Mouse (Mus musculus): ENCODE data around the gene Rgl2.

The Rgl2 gene

GRCm38 (mm10) chr17:33921361-33921760 is 8.0 kb upstream of the Rgl2 start:
- in situ Hi-C loops (cut with MseI, MboI) = no loop called here

- in situ Hi-C loops (cut with MseI, MboI) = no loop called here
Measured at GRCm38 (mm10) chr17:33924577-33925283, 4.6 kb upstream of the Rgl2 start.

GRCm38 (mm10) chr17:33925406-33926116 is 3.8 kb upstream of the Rgl2 start:
- in situ Hi-C loops (cut with MseI, MboI) = no loop called here

GRCm38 (mm10) chr17:33926207-33926932 is 3.0 kb upstream of the Rgl2 start:
- in situ Hi-C loops (cut with MseI, MboI) = no loop called here

DNA sequence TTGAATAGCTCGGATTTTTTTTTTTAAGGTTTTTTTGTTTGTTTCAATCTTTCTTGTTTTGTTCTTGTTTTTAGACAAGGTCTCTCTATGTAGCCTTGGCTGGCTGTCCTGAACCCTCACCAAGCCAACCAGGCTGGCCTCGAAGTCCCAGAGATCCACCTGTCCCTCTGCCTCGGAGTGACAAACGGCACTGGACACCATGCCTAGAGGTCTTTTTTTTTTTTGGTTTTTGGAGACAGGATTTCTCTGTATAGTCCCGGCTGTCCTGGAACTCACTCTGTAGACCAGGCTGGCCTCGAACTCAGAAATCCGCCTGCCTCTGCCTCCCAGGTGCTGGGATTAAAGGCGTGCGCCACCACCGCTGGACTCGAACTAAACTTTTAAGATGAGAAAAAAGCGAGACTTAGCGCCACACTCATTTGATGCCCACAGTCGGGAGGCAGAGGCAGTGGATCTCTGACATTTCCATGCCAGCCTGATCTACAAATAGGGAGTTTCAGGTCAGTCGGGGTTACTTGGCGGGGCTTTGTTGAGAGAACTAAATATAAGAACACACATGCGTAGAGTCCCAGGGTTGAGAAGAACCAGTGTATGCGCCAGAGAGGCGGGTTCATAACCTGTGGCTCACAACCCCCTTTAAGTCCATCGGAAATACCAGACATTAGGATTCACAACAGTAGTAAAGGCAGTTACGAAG is 944 bp upstream of the Rgl2 start:
- in situ Hi-C loops (cut with MseI, MboI) = no loop called here

DNA sequence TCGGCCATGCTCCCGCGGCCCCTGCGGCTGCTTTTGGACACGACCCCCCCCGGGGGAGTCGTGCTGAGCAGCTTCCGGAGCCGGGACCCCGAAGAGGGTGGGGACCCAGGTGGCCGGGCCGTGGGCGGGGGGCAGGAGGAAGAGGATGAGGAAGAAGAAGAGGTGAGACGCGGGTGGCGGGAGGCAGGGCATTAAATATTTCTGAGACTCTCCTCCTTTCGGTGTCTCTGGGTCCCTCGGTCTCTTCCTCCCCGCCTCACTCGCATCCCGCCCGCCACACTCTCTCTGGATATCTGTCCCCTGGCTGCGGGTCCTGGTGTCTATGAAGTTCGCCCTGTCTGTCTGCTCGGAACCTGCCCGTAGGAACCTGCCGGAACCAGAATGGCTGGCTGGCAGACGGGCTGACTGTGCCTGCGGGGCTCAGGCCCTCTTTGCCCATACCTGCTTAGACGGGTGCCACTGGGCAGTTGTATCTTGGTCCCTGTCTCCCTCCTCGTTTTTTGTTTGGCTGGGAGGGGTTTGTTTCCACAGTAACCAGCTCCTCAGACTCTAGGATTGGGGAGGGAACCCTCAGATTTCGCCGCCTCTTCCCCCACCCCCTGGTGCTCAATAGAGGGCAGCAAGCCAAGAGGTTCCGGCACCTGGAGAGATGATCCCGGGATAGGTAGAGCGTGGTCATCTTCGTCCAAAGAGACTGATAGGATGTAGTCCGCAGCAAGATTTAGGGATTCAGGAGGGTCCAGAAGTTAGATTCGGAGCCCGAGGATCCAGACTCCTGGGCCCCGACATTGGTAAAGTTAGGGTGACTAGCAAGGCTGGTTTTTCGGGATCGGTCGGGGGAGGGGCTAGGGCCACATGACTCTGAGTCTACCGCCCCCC is 1.2 kb downstream of the Rgl2 start:
- in situ Hi-C loops (cut with MseI, MboI) = no loop called here

DNA sequence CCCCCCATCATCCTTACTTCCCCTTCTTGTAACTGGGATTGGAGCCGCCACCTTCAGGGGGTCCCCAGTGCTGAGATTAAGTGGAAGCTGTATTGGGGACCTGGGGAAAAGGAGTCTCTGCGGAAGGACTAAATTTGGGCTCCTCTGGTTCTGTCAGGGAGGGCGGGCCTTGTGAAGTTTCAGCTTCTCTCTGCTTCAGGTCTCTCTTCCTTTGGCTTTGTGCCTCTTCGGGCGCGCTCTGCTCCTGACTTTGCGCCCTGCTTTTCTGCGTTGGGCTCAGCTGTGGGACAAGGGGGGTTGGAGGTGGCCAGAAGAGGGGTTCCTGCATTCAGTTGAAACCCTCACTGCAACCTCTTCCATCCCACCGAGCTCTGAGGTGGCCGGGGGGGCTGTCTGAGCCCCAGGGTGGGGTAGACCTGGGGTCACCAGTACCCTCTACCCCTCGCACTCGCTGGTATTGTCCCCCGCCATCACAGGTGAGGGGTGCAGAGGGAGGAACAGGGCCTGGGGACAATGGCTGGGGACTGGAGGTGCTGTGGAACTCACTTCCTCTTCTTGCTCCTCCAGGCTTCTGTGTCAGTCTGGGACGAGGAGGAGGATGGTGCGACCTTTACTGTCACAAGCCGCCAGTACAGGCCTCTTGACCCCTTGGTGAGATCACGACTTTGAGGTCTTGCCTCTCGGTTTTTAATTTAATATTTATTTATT is 2.0 kb downstream of the Rgl2 start:
- in situ Hi-C loops (cut with MseI, MboI) = no loop called here

DNA sequence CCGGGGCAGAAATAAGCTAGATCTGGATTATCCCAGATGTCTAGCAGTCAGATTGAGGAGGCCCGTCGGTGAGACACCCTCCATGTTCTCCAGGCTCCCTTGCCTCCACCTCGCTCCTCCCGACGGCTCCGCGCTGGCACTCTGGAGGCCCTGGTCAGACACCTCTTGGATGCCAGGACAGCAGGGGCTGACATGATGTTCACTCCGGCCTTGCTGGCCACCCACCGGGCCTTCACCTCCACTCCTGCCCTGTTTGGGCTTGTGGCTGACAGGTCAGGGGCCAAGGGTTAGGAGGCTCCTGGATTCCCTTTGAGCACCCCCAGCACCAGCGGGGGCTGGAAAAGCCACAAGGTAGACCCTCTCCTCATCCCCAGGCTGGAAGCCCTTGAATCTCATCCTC is 2.6 kb downstream of the Rgl2 start:
- in situ Hi-C loops (cut with MseI, MboI) = no loop called here

- in situ Hi-C loops (cut with MseI, MboI) = no loop called here
Measured at GRCm38 (mm10) chr17:33932448-33932847, 3.1 kb downstream of the Rgl2 start.

- in situ Hi-C loops (cut with MseI, MboI) = no loop called here
Measured at GRCm38 (mm10) chr17:33932970-33933369, 3.6 kb downstream of the Rgl2 start.

DNA sequence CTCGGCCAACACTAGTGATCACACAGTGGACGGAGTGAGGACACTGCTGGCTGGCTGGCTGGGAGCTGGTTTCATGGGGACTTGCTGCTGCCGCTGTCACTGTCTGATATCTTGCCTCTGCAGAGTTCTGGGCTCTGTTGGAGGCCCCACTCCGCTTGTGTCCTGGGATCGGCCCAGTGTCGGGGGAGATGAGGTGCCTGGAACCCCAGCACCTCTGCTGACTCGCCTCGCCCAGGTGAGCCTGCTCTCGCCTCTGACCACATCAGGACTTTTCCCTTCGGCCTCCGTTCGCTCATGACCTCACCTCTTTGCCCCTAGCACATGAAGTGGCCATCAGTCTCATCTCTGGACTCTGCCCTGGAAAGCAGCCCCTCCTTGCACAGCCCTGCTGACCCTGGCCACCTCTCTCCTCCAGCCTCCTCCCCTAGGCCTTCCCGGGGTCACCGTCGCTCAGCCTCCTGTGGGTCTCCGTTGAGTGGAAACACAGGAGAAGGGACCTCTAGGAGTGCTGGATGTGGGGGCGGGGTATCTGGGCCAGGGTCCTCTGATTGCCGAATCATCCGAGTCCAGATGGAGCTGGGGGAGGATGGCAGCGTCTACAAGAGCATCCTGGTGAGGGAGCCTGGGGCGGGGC is 6.2 kb downstream of the Rgl2 start:
- in situ Hi-C loops (cut with MseI, MboI) = no loop called here

GRCm38 (mm10) chr17:33936993-33937392 is 7.7 kb downstream of the Rgl2 start:
- in situ Hi-C loops (cut with MseI, MboI) = no loop called here

DNA sequence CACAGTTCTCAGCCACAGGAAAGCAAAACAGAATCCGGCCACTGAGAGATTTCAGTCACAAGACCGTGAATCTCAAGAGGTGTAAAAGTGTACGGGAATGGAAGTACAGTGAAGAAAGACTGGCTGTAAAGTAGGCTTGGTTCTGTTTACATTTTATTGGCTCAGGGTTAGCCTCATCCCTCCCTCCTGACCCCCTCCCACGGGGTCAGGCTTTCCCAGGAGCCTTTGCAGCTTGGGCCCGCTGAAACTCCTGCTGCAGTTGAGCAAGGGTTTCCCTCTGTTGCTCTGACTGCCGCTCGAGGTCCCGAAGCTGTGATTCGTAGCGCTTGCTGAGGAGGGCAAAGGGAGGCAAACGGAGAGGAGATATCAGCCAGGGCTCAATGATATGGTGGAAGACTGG is 9.4 kb downstream of the Rgl2 start:
- in situ Hi-C loops (cut with MseI, MboI) = no loop called here

DNA sequence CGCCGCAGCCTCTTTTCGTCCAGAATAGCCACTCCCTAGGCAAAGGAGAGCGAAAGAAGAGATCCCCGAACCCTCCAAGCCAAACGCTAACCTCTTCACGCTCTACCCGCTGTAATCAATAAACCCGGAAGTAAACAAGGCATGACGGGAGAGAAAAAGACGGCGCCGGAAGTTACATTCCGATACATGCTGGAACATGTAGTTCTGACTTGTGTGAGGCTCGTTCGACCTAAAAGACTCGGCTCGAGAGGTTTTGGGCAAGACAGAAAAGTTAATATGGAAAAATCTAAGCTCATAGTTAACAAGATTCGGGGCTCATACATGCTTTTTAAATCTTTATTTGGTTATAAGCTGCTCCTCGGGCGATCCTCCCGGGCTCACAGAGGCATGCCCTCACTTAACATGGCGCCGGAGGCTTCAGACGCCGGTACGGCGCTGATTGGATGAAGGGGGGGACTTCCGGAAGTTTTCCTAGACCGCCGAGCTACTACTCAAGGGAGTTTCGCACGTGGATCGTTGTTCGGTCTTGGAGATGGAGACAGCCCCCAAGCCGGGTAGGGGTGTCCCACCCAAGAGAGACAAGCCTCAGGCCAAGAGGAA is 11.0 kb downstream of the Rgl2 start, which contains the start of the genes Pfdn6 and Wdr46:
Gene Pfdn6 (minus strand): TSS at position 138 of the 600 bp plus-strand sequence.
Gene Wdr46 (plus strand): TSS at position 455 of the 600 bp plus-strand sequence.
- in situ Hi-C loops (cut with MseI, MboI) = no loop called here

GRCm38 (mm10) chr17:33940981-33941380 is 11.6 kb downstream of the Rgl2 start:
- in situ Hi-C loops (cut with MseI, MboI) = no loop called here

DNA sequence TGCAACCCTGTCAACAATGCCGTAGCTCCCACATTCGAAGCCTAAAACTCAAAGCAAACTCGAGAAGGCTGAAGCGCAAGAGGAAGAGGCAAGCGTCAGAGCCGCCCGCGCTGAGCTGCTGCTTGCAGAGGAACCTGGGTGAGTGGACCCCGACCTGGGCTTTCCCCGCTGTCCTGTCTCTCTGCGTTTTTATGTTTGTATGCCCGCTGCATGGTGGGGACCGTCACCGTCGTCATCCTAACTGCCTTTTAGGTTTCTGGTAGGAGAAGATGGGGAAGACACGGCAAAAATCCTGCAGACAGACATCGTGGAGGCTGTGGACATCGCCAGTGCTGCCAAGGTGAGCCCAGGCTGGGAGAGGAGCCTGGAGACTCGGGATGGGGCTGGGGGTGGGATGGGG is 12.0 kb downstream of the Rgl2 start:
- in situ Hi-C loops (cut with MseI, MboI) = no loop called here

DNA sequence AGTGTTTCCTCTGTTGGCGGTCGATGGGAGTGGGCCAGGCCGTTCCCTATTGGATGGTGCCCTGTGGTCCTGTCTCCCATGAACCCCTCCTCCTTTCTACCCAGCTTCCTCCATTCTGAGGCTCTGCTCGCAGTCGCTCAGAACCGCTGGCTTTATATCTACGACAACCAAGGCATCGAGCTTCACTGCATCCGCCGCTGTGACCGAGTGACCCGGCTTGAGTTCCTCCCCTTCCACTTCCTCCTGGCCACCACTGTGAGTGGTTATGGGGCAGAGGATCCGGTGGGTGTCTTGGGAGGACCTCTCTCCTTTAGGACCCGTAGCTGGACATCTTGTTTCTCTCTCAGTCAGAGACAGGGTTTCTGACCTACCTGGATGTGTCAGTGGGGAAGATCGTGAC is 14.1 kb downstream of the Rgl2 start:
- in situ Hi-C loops (cut with MseI, MboI) = no loop called here

GRCm38 (mm10) chr17:33947430-33948089 is 18.2 kb downstream of the Rgl2 start:
- in situ Hi-C loops (cut with MseI, MboI) = no loop called here
